Mouse (Mus musculus): ENCODE data around the gene Wdtc1. TPM values are rescaled to one million over a fixed set of nuclear protein-coding genes. Genes with fewer than 3 reads are reported as not detected.
A peak's percentile ranks its signal among the peaks of the same experiment; 100 is the strongest.

The Wdtc1 gene
- total and polyA plus RNA-seq, 3 experiments = 2.8 to 10.8 (median 9.6) TPM

DNA sequence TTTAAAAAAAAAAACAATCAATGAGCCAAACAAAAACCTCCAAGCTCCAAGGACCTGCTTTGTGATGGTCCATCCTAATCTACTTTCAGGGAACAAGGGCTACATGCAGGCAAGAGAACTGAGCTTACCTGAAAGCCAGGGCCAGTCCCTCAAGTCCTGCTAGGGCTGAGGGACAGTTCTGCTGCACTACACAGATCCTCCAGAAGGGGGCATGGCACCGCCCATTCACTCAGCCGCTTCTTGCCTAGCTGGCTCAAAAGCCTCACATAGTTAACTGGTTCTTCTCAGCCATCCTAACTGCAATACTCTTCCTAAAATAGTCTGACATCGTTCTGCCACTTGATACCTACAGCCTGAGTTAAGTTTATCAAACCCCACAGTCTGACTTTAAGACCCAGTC, 46.0 kb downstream of the Wdtc1 start:
- peaks cover 3 to 47% of the 10 kb centered on the region in 2 experiments for H3K36me3 ChIP-seq (replicated peaks in 1 of 2; ENCODE audit: control insufficient read depth in 1 of 2, insufficient read depth in 1 of 2, low read length in 1 of 2)
- no peak overlapping the region for H3K4me3 ChIP-seq (replicated peaks in 1 of 3; ENCODE audit: low read depth in 2 of 3, low read length in 2 of 3, poor library complexity in 1 of 3)
- TF ChIP-seq RAD21 (IDR thresholded peaks at IDR 0.05; ENCODE audit: low read depth, low read length) (peak; percentile 30), CHD2 (IDR thresholded peaks at IDR 0.05; ENCODE audit: low read length) (no peak), USF1 (IDR thresholded peaks at IDR 0.05; ENCODE audit: low read depth, low read length) (no peak), CTCF (conservative IDR thresholded peaks at IDR 0.05 in 1 of 2, IDR thresholded peaks at IDR 0.05 in 1 of 2; ENCODE audit: low read depth in 2 of 2, low read length in 2 of 2) (peak; percentile 73 to 79), EP300 (IDR thresholded peaks at IDR 0.05; ENCODE audit: low read length) (no peak), ZKSCAN1 (IDR thresholded peaks at IDR 0.05; ENCODE audit: borderline replicate concordance, low read depth, low read length) (no peak), RCOR1 (conservative IDR thresholded peaks at IDR 0.05; ENCODE audit: low read depth, low read length) (no peak), TBP (conservative IDR thresholded peaks at IDR 0.05; ENCODE audit: low read depth, low read length) (no peak), NRF1 (IDR thresholded peaks at IDR 0.05; ENCODE audit: low read depth, low read length) (no peak), MEF2A (IDR thresholded peaks at IDR 0.05; ENCODE audit: borderline replicate concordance, low read depth, low read length) (no peak), SMC3 (IDR thresholded peaks at IDR 0.05; ENCODE audit: low read depth, low read length) (peak; percentile 56)
- no peaks in the 10 kb centered on the region for H3K27me3 ChIP-seq (replicated peaks)
- no peaks in the 10 kb centered on the region for H3K4me1 ChIP-seq (ENCODE audit: control insufficient read depth in 1 of 2, insufficient read depth in 2 of 2)
- dilution Hi-C loops (cut with MboI; ENCODE audit: extremely low pct_ligation_motif_present, extremely low pct_unique_long_range_greater_than_20kb, low sequenced_read_pairs) (no loop called here), in situ Hi-C loops (cut with MboI; ENCODE audit: low pct_ligation_motif_present, low pct_unique_long_range_greater_than_20kb, low sequenced_read_pairs) (loop anchor here (5.0 to 10.0 kb wide), 3 partner anchors 40 to 303 kb away; no protein-coding TSS in a partner anchor)
- H3K27ac ChIP-seq (ENCODE audit: insufficient read depth, low read depth) = no peak overlapping the region
- H3K79me2 ChIP-seq (replicated peaks; ENCODE audit: control insufficient read depth, extremely low read depth, insufficient read depth, poor library complexity, severe bottlenecking) = no peaks in the 10 kb centered on the region
- DNase-seq (ENCODE audit: extremely low read depth) = peak; percentile 67
- H3K9me3 ChIP-seq (replicated peaks; ENCODE audit: low read length) = no peaks in the 10 kb centered on the region
- no peak overlapping the region for H3K9ac ChIP-seq (ENCODE audit: insufficient read depth, low read depth)
- H3K4me2 ChIP-seq (ENCODE audit: insufficient read depth, low read depth, poor library complexity, severe bottlenecking) = no peak overlapping the region

GRCm38 (mm10) chr4:133305825-133306224, 47.5 kb downstream of the Wdtc1 start:
- no peak for DNase-seq (ENCODE audit: extremely low read depth)
- dilution Hi-C loops (cut with MboI; ENCODE audit: extremely low pct_ligation_motif_present, extremely low pct_unique_long_range_greater_than_20kb, low sequenced_read_pairs) (no loop called here), in situ Hi-C loops (cut with MboI; ENCODE audit: low pct_ligation_motif_present, low pct_unique_long_range_greater_than_20kb, low sequenced_read_pairs) (loop anchor here (5.0 to 10.0 kb wide), 3 partner anchors 41 to 301 kb away; no protein-coding TSS in a partner anchor)
- H3K27me3 ChIP-seq (replicated peaks) = no peaks in the 10 kb centered on the region
- no peak overlapping the region for H3K9ac ChIP-seq (ENCODE audit: insufficient read depth, low read depth)
- no peak for TF ChIP-seq RCOR1 (conservative IDR thresholded peaks at IDR 0.05; ENCODE audit: low read depth, low read length)
- TF ChIP-seq MAFK (IDR thresholded peaks at IDR 0.05; ENCODE audit: insufficient replicate concordance, low read length) = no peak
- TF ChIP-seq EP300 (IDR thresholded peaks at IDR 0.05; ENCODE audit: low read length) = no peak
- no peak for TF ChIP-seq GABPA (IDR thresholded peaks at IDR 0.05; ENCODE audit: insufficient replicate concordance, low read depth, low read length)
- TF ChIP-seq USF1 (IDR thresholded peaks at IDR 0.05; ENCODE audit: low read depth, low read length) = no peak
- TF ChIP-seq UBTF (IDR thresholded peaks at IDR 0.05; ENCODE audit: low read depth, low read length) = no peak
- no peak for TF ChIP-seq BHLHE40 (IDR thresholded peaks at IDR 0.05; ENCODE audit: low read depth, low read length)
- no peaks in the 10 kb centered on the region for H3K4me1 ChIP-seq (ENCODE audit: control insufficient read depth in 1 of 2, insufficient read depth in 2 of 2)
- H3K4me2 ChIP-seq (ENCODE audit: insufficient read depth, low read depth, poor library complexity, severe bottlenecking) = no peak overlapping the region
- H3K79me2 ChIP-seq (replicated peaks; ENCODE audit: control insufficient read depth, extremely low read depth, insufficient read depth, poor library complexity, severe bottlenecking) = no peaks in the 10 kb centered on the region
- no peak overlapping the region for H3K27ac ChIP-seq (ENCODE audit: insufficient read depth, low read depth)
- H3K9me3 ChIP-seq (replicated peaks; ENCODE audit: low read length) = no peaks in the 10 kb centered on the region
- no peak overlapping the region for H3K4me3 ChIP-seq (replicated peaks in 1 of 3; ENCODE audit: low read depth in 2 of 3, low read length in 2 of 3, poor library complexity in 1 of 3)
- H3K36me3 ChIP-seq (replicated peaks in 1 of 2; ENCODE audit: control insufficient read depth in 1 of 2, insufficient read depth in 1 of 2, low read length in 1 of 2) = peaks cover 11 to 56% of the 10 kb centered on the region in 2 experiments
